In the genomic region with DNA sequence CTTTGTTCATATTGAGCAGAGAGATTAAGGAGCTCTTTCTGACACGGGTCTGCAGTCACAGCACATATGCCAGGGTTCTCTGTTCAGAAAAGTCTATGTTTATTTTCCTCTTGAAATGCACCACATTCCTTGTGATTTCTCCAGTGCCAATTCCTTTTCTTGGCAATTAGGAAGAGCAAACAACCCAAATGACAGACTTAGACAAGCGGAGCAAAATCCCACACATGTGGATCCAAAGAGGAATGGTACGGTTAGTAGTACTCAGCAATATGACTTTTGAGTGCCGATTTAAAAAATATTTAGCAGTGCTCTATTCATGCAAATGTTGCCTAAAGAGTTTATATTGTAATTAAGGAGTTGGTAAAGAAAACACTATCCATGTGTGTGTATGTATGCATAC, we compare ENCODE assay signal across 26 mouse cellular contexts.
A peak's percentile ranks its signal among the peaks of the same experiment; 100 is the strongest.
DNase-seq lines count a peak whose midpoint lies in the region; ATAC-seq and TF ChIP-seq lines count a peak whose summit lies in the region.
"Had no signal": no experiment of that assay in that cellular context is flagged by ENCODE, and none has a peak within 500 bp of the region (broad histone marks: within the 10 kb centered on the region; RNA-seq: fewer than 3 reads in every experiment).

No protein-coding gene starts in this region.

- TF ChIP-seq CTCF in left cerebral cortex, adult 2 months (IDR thresholded peaks at IDR 0.05) = no peak
- TF ChIP-seq CTCF in brain, embryonic 14.5 days (IDR thresholded peaks at IDR 0.05; ENCODE audit: borderline replicate concordance, extremely low read depth, insufficient read depth, insufficient read length) = no peak

- H3K9ac ChIP-seq in forebrain, embryonic 15.5 days (replicated peaks) = no peak overlapping the region
- no peak overlapping the region for H3K9ac ChIP-seq in forebrain, embryonic 11.5 days (ENCODE audit: low read length)
- no peak overlapping the region for H3K9ac ChIP-seq in embryonic facial prominence, embryonic 15.5 days
- H3K9ac ChIP-seq: hindbrain, embryonic 15.5 days; intestine, embryonic 15.5 days; limb, embryonic 13.5 days; liver, embryonic 14.5 days; lung, embryonic 15.5 days; midbrain, embryonic 12.5 days; neural tube, embryonic 15.5 days had no signal

- no peak overlapping the region for H3K4me2 ChIP-seq in forebrain, embryonic 15.5 days (replicated peaks)
- H3K4me2 ChIP-seq in forebrain, embryonic 11.5 days (ENCODE audit: low read depth, low read length, severe bottlenecking) = no peak overlapping the region
- H3K4me2 ChIP-seq in embryonic facial prominence, embryonic 15.5 days (replicated peaks) = no peak overlapping the region
- H3K4me2 ChIP-seq: hindbrain, embryonic 15.5 days; intestine, embryonic 15.5 days; limb, embryonic 13.5 days; lung, embryonic 15.5 days; midbrain, embryonic 12.5 days; neural tube, embryonic 15.5 days had no signal

- no peaks in the 10 kb centered on the region for H3K36me3 ChIP-seq in forebrain, embryonic 15.5 days
- no peaks in the 10 kb centered on the region for H3K36me3 ChIP-seq in forebrain, embryonic 11.5 days (ENCODE audit: control insufficient read depth, insufficient read depth, low read length)
- no peaks in the 10 kb centered on the region for H3K36me3 ChIP-seq in embryonic facial prominence, embryonic 15.5 days
- H3K36me3 ChIP-seq: G1E; heart, embryonic 10.5 days; hindbrain, embryonic 15.5 days; intestine, embryonic 15.5 days; limb, embryonic 13.5 days; lung, embryonic 15.5 days; midbrain, embryonic 12.5 days; neural tube, embryonic 15.5 days had no signal

- peak; percentile 64 for ATAC-seq in forebrain, embryonic 15.5 days (replicated peaks)
- no peak for ATAC-seq in forebrain, embryonic 11.5 days (replicated peaks; ENCODE audit: low FRiP score)
- no peak for ATAC-seq in embryonic facial prominence, embryonic 15.5 days (ENCODE audit: insufficient number of reproducible peaks, low FRiP score, low TSS enrichment, low read depth)
- ATAC-seq: intestine, embryonic 15.5 days; Patski had no signal

- DNase-seq in forebrain, embryonic 11.5 days (ENCODE audit: low spot score) = no peak
- no peak for DNase-seq in left cerebral cortex, adult 2 months (ENCODE audit: extremely low spot score in 1 of 2, low spot score in 2 of 2)
- DNase-seq in left cerebral cortex, adult 8-10 months (ENCODE audit: low spot score in 2 of 2) = no peak
- peak; percentile 53 for DNase-seq in brain, embryonic 14.5 days (ENCODE audit: low read depth)
- no peak for DNase-seq in testis, postnatal 10 days (ENCODE audit: low spot score)
- DNase-seq: adrenal gland, postnatal 36 days; B cell, adult 2 months; embryo, embryonic 11 days; gastrocnemius, postnatal 10 days; kidney, adult 9 months; thymus, adult 2 months; thymus, postnatal 4 days had no signal

- no peak for TF ChIP-seq POLR2A in brain, embryonic 14.5 days (IDR thresholded peaks at IDR 0.05; ENCODE audit: borderline replicate concordance, extremely low read depth, insufficient read depth, insufficient read length, poor library complexity, severe bottlenecking)

- H3K9me3 ChIP-seq in forebrain, embryonic 15.5 days = no peaks in the 10 kb centered on the region
- no peaks in the 10 kb centered on the region for H3K9me3 ChIP-seq in forebrain, embryonic 11.5 days (ENCODE audit: control insufficient read depth, low read length)
- H3K9me3 ChIP-seq in embryonic facial prominence, embryonic 15.5 days (replicated peaks) = no peaks in the 10 kb centered on the region
- H3K9me3 ChIP-seq: G1E; heart, embryonic 10.5 days; hindbrain, embryonic 15.5 days; intestine, embryonic 15.5 days; limb, embryonic 13.5 days; lung, embryonic 15.5 days; midbrain, embryonic 12.5 days; neural tube, embryonic 15.5 days had no signal

- H3K4me3 ChIP-seq in forebrain, embryonic 15.5 days = no peak overlapping the region
- H3K4me3 ChIP-seq in forebrain, embryonic 11.5 days (ENCODE audit: low read depth, low read length) = no peak overlapping the region
- H3K4me3 ChIP-seq in left cerebral cortex, adult 2 months = no peak overlapping the region
- no peak overlapping the region for H3K4me3 ChIP-seq in embryonic facial prominence, embryonic 15.5 days (replicated peaks)
- H3K4me3 ChIP-seq: erythroblast, embryonic 14.5 days; heart, embryonic 10.5 days; hindbrain, embryonic 15.5 days; intestine, embryonic 15.5 days; limb, embryonic 13.5 days; lung, embryonic 15.5 days; midbrain, embryonic 12.5 days; neural tube, embryonic 15.5 days had no signal

- intact Hi-C loops in left cerebral cortex, adult 2 months (cut with DNase I) = no loop called here

- no peaks in the 10 kb centered on the region for H3K27me3 ChIP-seq in forebrain, embryonic 15.5 days
- H3K27me3 ChIP-seq in forebrain, embryonic 11.5 days (ENCODE audit: control insufficient read depth, insufficient read depth, low read length) = no peaks in the 10 kb centered on the region
- no peaks in the 10 kb centered on the region for H3K27me3 ChIP-seq in embryonic facial prominence, embryonic 15.5 days
- H3K27me3 ChIP-seq: CH12.LX; hindbrain, embryonic 15.5 days; intestine, embryonic 15.5 days; limb, embryonic 13.5 days; lung, embryonic 15.5 days; midbrain, embryonic 12.5 days; neural tube, embryonic 15.5 days had no signal

- 71% methylated on average over 4 of the region's 4 CpGs for WGBS in forebrain, embryonic 15.5 days
- WGBS in forebrain, embryonic 11.5 days = 93% methylated on average over 4 of the region's 4 CpGs
- WGBS in embryonic facial prominence, embryonic 15.5 days = 46% methylated on average over 4 of the region's 4 CpGs

- peaks cover 5% of the 10 kb centered on the region; the same call in 1 of the 2 replicates for H3K4me1 ChIP-seq in forebrain, embryonic 15.5 days
- H3K4me1 ChIP-seq in forebrain, embryonic 11.5 days (replicated peaks; ENCODE audit: control insufficient read depth, insufficient read depth, low read length) = no peaks in the 10 kb centered on the region
- H3K4me1 ChIP-seq in embryonic facial prominence, embryonic 15.5 days = 0 out of 2 replicates have a peak, but pooled peaks cover 7% of the 10 kb centered on the region
- H3K4me1 ChIP-seq: heart, embryonic 10.5 days; hindbrain, embryonic 15.5 days; intestine, embryonic 15.5 days; limb, embryonic 13.5 days; midbrain, embryonic 12.5 days had no signal

- H3K27ac ChIP-seq in forebrain, embryonic 15.5 days (replicated peaks) = peak overlapping the region; percentile 76
- H3K27ac ChIP-seq in forebrain, embryonic 11.5 days (ENCODE audit: low read depth, low read length) = no peak overlapping the region
- peak overlapping the region; percentile 45 for H3K27ac ChIP-seq in left cerebral cortex, adult 2 months
- peak overlapping the region; percentile 51; the same call in 1 of the 2 replicates for H3K27ac ChIP-seq in embryonic facial prominence, embryonic 15.5 days (replicated peaks)
- H3K27ac ChIP-seq: heart, embryonic 10.5 days; hindbrain, embryonic 15.5 days; intestine, embryonic 15.5 days; limb, embryonic 13.5 days; liver, embryonic 14.5 days; lung, embryonic 15.5 days; midbrain, embryonic 12.5 days; neural tube, embryonic 15.5 days had no signal
